Mouse (Mus musculus): ENCODE measurements around the gene Plxna4. TPM values are rescaled to one million over a fixed set of nuclear protein-coding genes. Genes with fewer than 3 reads are reported as not detected.

Gene Plxna4
- 100 to 1,000 TPM; 105 to 108 TPM for total RNA-seq (2021)
- long read RNA-seq, full-length matches to known transcripts = 8 of 38 reads
- long read RNA-seq, partial matches to known transcripts = 8 of 38 reads
- long read RNA-seq, other reads (novel, unspliced or antisense) = 22 of 38 reads

DNA sequence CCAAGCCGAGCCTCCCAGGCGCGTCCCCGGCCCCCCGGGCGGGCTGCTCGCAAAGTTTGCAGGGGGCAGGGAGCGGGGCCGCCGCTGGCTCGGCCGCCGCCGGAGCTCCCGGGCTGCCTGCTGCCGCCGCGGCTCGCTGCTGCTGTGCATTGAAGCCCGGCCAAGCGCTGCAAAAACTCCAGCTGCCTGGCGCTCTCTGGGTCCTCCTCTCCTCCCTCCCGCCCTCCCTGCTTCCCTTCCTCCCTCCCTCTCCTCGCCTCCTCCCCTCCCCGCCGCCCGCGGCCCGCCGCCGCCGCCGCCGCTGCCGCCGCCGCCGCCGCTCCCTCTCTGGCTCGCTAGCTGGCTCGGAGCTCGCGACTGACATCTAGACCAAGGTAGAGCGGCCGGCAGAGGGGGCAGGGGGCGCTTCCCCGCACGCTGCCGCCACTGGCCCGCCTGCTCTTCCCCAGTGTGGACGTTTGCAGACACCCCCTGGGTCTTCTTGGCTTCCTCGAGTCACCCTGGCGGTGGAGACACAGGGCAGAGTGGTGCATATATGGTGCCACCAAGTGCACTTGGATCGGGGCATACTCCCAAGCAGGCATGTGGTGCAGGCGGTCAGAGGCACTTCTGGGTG lies at the start of gene Plxna4:
TSS of gene Plxna4 (minus strand) at position 137 of the 616 bp plus-strand sequence.
- peak; percentile 73 to 85 for DNase-seq (ENCODE audit: low spot score in 2 of 2)

DNA sequence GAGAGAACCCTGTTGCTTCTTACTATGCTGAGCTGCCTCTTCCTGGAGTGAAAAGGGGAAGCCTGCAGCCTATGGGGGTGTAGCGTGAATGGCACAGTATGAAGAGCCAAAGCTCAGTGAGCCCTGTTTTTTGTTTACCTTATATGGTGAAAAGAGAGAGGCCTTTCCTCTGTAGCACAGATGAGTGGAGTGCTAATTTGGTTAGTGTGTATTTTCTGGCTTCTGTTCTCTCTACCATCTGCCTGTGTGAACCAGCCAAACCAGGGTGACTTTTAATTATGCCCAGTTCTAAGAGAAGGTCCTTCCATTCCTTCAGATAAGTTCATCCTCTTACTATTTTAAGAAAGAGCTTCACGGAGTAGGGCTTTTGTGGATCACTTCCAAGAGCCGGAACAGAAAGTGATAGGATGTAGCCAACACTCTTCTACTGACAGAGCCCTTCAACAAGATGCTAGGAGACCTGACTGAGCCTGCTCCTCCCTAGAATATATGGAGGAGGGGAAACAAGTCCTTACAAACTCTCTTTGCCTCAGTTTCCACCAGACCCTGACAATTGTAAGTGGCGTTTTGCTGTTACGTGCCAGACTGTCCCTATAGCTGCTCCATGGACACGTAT lies 49.7 kb upstream of the Plxna4 start:
- peak; percentile 9 to 55 for DNase-seq (ENCODE audit: low spot score in 2 of 2)

DNA sequence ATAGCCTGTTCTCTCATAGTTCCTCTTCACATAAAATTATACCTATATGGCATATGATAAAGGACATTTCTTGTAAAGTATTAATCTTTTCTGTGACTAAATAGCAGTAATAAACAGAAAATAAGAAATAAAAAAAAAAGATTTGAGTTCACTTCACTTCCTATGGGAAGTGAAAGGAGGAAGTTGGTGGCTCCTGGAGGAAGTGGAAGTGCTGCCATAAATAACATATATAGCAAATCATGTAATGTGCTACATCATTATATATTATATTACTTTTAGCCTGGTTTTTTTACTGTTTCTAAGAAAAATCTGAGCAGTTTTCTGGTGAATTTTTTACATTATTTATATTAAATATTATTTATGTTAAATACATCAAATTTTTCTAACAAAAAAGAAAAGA lies 22.7 kb upstream of the Plxna4 start:
- no peak for DNase-seq (ENCODE audit: low spot score in 2 of 2)

DNA sequence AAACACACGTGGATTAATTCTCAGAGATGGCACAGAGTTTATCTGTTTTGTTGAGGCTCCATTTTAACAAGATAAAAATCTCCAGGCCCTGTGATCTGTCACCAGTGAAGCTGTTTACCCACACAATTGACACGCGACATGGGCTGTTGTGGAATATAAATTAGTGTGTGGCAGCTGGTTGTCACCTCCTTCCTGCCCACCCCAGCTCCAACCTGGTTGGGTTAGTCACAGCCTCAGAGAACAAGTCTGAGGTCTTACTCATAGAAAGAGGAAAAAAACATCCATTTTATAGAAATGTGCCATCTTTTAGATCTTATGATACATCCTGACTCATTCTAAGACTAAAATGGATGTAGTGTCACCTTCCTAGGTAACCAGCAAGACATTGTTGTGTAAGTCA lies 18.8 kb upstream of the Plxna4 start:
- DNase-seq (ENCODE audit: low spot score in 2 of 2) = no peak

DNA sequence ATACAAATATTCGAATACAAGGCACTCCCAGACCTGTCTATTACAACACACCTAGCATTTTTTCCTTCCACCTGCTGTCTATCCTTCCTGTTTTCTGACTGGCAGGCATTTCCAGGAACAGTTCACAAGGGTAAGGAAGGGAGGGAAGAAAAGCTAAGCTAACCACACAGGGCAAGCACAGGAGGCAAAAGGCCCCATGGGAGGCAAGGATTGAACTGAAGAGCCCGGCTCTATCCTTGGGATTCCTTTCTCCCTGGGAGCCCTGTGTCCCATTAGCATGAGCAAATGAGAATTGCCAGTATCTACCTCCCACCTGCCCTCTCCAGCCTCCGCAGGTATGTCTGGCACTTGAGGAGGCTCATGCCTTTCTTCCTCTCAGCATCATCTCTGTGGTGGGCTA lies 17.6 kb upstream of the Plxna4 start:
- DNase-seq (ENCODE audit: low spot score in 2 of 2) = no peak

DNA sequence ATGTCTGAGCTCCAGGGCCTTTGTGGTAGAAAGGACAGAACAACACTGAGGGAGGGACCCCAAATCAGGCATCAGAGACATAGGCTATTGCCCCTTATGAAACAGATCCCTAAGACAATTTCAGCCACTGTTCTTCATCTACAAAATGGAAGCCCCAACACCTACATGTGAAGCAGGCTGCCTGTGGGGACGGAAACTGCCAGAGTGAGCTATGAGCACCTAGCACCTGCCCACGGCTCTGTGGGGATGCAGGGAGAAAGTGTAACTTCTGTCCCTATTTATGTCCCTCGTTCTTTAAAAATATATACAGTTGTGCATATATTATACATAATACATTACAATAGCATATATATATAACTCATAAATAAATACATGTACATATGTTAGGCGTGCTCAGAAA lies 16.9 kb upstream of the Plxna4 start:
- DNase-seq (ENCODE audit: low spot score in 2 of 2) = no peak

DNA sequence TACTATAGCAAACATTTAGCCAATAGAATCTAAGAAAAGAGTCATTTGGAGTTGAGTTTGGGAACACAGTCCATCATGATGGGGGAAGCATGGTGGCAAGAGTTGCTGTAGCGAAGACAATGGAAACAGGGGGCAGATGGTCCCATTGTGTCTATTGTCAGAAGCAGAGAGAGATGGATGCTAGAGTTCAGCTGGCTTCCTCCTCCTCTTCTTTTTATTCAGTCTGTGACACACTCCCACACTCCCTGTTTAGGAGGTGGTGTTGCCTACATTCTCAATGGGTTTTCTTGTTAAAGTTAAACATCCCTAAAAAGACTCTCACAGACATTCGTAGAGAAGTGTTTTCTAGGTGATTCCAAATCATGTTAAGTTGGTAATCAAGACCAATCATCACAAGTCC lies 14.1 kb upstream of the Plxna4 start:
- DNase-seq (ENCODE audit: low spot score in 2 of 2) = peak in 1 of 2 experiments; percentile 37

DNA sequence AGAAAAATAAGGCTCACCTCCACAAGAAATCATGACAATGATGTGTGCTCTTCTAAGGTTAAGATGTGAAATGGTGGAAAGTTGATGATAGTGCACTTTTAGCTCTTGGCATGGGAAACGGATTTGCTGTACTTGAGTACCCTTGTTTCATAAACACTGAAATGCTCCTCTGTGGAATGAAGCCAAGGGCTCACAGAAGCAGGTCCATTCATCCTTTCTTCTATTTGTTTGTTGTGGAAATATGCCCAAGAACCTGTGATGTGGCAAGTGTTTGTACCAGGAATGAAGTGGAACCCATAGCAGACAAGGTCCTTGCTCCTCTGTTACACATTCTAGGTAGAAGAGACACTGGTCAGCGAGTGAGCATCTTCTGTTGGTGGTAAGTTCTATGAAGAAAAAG lies 13.3 kb upstream of the Plxna4 start:
- no peak for DNase-seq (ENCODE audit: low spot score in 2 of 2)

DNA sequence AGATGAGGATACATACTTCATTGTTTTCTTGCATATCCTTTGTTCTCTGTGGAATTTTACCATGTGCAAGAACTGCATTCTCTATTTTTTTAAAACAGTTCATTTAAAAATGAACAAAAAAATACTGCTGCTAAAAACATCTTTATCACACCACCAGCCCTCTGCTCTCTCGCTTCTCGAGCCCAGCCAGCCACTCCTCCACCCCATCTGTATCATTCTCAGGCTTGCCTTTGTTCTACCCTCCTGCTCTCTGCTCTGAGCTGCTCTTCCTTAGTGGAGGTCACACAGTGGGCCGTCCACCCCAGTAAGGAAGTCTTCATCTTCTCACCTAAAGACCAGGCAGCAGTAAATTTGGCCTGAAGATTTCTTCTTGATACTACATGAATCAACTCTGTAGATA lies 7.6 kb upstream of the Plxna4 start:
- peak; percentile 28 to 58 for DNase-seq (ENCODE audit: low spot score in 2 of 2)

DNA sequence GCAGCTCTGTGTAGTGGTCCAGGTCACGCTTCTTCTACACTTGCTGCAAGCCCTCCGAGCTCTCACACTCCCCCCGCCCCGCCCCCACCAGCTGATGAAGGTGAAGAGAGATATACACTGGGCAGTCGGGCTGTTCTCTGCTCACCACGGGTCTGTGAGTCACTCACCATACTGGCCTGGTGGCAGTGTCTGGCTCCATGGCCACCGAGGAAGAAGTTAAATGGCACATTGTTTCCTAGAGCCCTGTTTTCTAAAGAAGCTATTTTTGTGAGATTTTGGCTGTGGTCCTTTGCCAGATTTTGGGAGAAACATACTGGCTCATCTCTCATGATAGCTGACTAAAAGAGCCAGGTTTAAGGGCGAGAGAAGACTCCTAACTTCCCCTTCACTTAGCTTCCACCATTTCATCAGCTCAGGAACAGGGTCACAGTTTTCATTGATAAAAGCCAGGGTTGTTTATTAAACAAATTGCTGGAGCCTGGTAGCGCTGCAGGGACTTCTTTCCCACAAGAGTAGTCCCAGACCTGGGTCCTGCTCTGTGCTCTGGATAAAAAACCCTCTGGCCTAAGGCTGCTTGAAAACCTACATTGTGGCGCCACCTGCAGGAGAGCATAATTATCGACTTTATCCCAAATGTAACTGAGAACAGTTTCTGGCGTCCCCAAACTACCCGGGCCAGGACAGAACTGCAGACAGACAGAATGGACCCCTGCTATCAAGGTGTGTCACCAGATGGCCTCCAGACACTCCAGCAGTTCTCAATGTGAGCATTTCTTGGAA lies 3.2 kb upstream of the Plxna4 start:
- DNase-seq (ENCODE audit: low spot score in 2 of 2) = peak; percentile 54 to 91

DNA sequence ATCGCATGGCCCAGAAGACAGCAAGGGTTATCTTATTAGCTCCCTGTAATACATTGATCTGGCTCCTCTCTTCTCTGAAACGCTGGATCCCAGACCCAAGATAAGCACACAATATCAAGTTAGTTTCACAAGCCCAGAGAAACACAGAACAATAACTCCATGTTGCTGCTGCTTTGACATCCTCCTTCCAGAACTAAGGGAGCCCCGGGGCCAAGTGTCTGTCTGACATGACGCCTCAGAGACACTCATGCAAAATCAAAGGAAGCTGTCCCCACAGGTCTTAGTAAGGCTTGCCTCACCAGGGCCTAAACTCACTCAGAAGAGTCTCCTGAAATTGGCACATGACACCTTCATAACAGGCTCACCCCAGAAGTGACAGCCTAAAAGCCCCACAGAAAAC lies 1.6 kb upstream of the Plxna4 start:
- DNase-seq (ENCODE audit: low spot score in 2 of 2) = no peak

DNA sequence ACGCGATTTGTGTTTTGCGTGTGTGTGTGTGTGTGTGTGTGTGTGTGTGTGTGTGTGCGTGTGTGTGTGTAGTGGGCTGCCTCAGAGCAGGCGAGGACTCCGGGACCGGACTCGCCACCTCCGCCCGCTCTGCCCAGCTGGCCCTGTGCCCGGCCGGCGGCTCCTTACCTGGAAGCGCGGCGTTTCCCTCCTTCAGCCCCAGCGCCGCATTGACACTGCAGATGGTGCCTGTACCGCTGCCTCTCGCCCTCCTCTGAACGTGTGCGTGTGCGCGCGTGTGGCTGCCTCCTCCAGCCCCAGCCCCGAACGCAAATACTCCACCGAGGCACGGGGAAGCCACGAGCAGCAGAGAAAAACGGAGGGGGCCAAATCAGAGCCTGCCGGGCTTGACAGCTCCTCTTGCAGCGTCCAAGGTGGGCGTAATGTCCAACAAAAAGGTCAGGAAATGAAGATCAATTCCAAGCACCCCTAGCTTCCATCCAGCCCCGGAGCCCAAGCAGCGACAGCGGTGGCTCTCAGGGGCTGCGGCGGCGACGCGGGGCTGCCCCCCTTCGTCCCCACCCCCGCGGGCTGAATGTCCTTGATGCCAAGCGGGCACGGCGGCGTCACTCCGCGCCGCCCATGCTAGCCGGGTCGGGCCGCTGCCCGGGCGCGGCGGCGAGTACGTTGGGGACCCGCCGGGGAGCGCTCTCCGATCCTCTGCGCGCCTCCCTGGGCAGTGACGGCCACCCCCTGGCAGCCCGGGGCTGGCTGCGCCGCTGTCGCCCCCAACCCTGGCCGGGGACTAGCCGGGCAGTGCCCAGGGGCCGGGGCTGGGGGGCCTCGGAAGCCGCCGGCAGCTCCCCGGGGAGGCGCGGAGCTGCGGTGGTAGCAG lies 619 bp downstream of the Plxna4 start:
- peak; percentile 54 to 72 for DNase-seq (ENCODE audit: low spot score in 2 of 2)

DNA sequence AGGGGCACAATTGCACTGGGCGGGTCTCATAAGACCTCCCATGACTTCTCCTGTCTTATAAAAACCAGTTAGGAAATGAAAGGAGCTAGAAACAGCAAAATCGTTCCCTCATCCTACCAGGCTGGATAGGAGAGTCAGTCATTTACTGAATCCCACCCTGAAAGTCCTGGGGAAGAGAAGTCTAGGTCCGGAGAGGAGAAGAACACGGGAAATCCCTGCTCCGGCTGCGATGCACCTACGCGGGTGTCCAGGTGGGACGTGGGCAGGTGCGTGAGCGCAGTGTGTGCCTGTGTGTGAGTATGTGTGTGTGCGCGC lies 1.2 kb downstream of the Plxna4 start:
- peak in 1 of 2 experiments; percentile 43 for DNase-seq (ENCODE audit: low spot score in 2 of 2)

DNA sequence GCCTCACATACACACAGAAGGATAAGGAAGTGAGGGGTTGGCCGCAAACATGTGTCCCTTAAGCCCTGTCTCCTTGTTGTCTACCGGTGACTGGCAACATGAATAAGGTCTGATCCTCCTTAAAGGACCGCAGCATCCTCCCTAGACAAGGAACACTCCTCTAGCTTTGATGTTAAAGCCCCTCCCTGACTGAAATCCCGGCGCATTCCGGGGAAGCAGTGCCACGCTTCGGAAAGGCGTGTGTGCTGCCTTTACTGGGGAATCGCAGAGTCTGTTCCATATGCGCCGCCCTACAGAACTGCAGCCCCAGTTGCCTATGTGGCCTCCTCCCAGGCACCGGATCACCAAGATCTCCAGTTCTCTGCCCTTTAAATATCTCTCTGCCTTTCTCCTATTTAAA lies 1.6 kb downstream of the Plxna4 start:
- DNase-seq (ENCODE audit: low spot score in 2 of 2) = peak; percentile 66 to 76

DNA sequence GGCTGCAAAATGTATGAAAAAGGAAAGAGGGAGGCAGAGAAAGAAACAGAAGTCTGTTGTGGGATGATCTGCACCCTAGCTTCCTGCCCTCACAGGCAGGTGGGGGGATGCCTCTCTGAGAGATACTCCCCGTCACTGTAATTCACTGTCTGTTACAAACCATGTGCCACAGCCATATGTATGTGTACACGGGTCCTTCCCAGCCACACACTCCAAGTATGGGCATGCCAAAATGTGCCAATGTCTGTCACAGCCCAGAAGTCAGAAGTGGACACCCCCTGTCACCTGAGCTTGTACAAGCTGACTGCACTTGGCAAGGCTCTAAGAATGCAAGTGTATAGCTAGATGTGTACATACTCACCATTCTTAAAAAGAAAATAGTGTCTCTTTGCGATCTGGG lies 2.8 kb downstream of the Plxna4 start:
- DNase-seq (ENCODE audit: low spot score in 2 of 2) = peak; percentile 27 to 63

DNA sequence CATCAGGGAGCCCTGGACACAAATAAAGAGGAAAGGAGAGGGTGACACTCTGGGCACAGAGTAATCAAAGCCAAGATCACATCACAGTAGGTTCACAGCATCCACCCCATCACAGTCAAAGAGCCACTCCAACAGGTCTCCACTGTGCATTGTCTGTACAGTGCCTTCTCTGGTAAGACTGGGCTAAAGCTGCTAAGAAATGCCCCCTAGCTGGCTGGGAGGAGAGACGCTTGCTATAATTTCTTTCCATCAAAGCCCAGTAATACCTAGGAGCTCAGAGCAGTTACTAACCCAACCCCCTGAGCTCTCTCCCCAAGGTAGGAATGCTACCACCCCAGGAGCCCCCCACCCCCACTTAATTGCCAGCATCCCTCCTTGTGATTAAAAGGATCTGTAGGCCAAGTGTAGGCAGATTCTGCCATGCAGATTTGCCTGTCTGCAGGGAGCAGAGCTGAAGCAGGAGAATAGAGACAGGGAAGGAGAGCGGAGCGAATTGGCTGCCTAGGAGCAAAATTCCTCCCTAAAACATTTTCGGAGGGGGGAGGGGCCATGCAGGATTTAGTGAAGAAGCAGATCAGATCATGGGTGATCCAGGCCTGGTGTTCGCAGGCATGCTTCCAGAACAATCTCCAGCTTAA lies 3.6 kb downstream of the Plxna4 start:
- DNase-seq (ENCODE audit: low spot score in 2 of 2) = peak; percentile 19 to 34

DNA sequence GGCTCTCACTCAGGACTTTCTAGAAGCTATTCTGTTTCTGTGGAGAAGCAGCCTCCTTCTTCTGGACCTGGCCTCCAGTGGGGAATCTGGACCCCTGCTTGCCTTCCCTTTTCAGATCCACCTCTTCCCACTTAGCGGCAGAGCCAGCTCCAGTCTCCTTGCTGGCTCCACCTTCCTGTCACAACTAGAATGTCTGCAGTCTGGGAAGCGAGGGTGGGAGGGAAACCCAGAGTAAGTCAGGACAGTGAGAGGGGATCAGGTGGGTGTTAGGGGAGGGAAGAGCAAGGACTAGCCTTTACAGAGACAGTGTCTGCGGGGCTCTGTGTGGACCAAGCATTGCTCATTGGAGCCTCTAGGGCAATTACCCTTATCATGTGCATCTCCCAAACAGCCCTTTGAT lies 4.4 kb downstream of the Plxna4 start:
- DNase-seq (ENCODE audit: low spot score in 2 of 2) = peak; percentile 19 to 40

DNA sequence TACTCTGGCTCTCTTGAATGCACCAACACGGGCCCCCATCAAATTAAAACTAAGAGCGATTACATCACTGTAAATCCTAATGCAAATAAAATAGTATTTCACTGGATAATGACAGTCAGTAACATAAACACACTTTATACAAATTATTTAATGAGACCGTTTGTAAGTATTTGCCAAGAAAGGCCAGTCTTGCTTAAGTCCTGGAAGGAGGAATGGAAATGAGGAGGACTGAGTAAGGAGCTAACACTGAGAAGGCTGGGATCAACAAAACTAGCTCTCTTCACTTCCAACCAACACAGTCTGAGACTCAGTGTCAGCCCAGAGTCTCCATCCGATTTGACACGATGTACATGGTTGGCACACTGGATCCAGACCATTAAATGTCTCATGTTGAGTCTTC lies 16.5 kb downstream of the Plxna4 start:
- no peak for DNase-seq (ENCODE audit: low spot score in 2 of 2)

DNA sequence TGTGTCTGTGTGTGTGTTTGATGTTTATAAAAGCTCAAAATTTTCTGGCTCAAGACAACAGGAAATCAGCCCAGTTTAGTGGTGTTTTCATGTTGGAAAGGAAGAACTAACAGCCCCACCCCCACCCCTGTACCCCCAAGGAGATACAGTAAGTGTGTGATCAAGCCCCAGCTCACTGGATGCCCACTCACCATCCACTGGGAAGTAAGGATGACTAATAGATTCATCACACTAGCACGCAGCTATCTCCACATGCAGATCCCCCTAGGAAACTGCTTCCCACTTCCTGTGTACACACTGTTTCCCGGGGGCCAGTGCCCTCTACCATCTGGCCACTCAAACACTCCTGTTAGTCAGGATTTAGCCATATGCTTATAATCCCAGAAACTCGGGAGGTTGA lies 17.5 kb downstream of the Plxna4 start:
- no peak for DNase-seq (ENCODE audit: low spot score in 2 of 2)

DNA sequence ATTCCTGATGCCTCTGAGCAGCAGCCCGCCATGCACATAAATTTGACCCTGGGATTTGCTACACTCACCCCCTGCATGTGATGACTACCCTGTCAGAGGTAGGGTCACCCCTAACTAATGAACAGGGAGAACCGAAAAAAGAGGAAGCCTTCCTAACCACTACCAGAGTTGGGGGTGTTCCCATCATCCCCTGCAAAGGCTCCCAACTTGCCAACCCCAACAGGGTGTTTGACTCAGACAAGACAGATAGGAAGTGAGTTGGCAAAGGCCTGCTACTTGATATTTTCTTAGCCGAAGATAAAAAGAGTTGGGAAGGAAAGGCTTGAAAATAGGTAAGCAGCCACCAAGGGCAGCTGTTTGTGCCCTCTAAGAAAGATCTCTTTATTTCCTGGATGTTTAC lies 18.1 kb downstream of the Plxna4 start:
- DNase-seq (ENCODE audit: low spot score in 2 of 2) = no peak

DNA sequence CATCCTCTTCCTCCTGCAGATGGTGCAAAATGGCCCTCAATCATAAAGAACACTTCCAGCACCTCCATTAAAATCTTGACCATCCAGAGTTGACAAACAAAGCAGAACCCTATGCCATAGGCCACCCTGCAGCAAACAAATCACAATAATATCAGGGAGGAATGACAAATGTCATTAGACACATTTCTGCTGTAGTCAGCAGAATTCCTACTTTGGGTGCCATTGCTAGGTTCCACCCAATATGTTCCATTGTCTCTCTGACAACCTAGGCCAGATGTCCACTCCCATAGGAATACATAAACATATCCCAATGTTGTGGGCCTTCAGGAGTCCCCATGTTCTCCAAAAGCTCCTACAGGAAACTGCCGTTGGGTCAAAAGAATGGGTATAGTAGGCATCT lies 41.1 kb downstream of the Plxna4 start:
- DNase-seq (ENCODE audit: low spot score in 2 of 2) = no peak

Measured in layer of hippocampus, adult 18-20 months (tissue).